Mouse (Mus musculus) stomach, embryonic 15.5 days (tissue): ENCODE results near the gene Ldha. TPM values are rescaled to one million over a fixed set of nuclear protein-coding genes. Genes with fewer than 3 reads are reported as not detected.
"Not testable (repeated sequence)": the region's sequence is repeated elsewhere in the genome, so short reads cannot be mapped to it uniquely, and the experiment has no call there.

Experiments used
- ATAC-seq: fragments of 200-750 bp; cut with Nextera tagmentation; 2 replicates; pipeline ENCODE4 v1.8.0; 2017; ENCODE audit warnings: low read depth, moderate number of reproducible peaks, moderate TSS enrichment; ENCODE audit not compliant: insufficient read depth, low FRiP score
- H3K27ac ChIP-seq: fragments of 300-500 bp; sonication (generic); 2 replicates; pipeline ENCODE4 v1.5.1; 2015; ENCODE audit warnings: mild to moderate bottlenecking, inconsistent platforms
- H3K27me3 ChIP-seq: fragments of 300-500 bp; sonication (generic); replicated peaks from 2 replicates; pipeline ENCODE4 v1.6.1; 2015; ENCODE audit warnings: inconsistent platforms
- H3K36me3 ChIP-seq: fragments of 300-500 bp; sonication (generic); 2 replicates; pipeline ENCODE4 v1.6.1; 2015; ENCODE audit warnings: inconsistent platforms
- H3K4me1 ChIP-seq: fragments of 300-500 bp; sonication (generic); 2 replicates; pipeline ENCODE4 v1.6.1; 2015; ENCODE audit warnings: inconsistent platforms
- H3K4me2 ChIP-seq: fragments of 300-500 bp; sonication (generic); 2 replicates; pipeline ENCODE4 v1.6.1; 2015; ENCODE audit warnings: mild to moderate bottlenecking, inconsistent platforms
- H3K4me3 ChIP-seq: fragments of 300-500 bp; sonication (generic); replicated peaks from 2 replicates; pipeline ENCODE4 v1.5.1; 2015; ENCODE audit warnings: inconsistent platforms
- H3K9ac ChIP-seq: fragments of 300-500 bp; sonication (generic); 2 replicates; pipeline ENCODE4 v1.6.1; 2015; ENCODE audit warnings: inconsistent platforms
- H3K9me3 ChIP-seq: fragments of 300-500 bp; sonication (generic); 2 replicates; pipeline ENCODE4 v1.6.1; 2016; ENCODE audit warnings: inconsistent platforms
- WGBS: fragments of 180-500 bp; shearing (Covaris S2); methylation state at CpG from one replicate; pipeline ENCODE4 v1.1.7; 2015; 5-methylcytosine and 5-hydroxymethylcytosine counted together
- polyA plus RNA-seq: library from polyadenylated mRNA; unstranded; fragments of >200 nt; fragmentation: Nextera tagmentation; extraction: Ambion mirVana; gene quantifications from 2 replicates; pipeline ENCODE4 v1.2.1, GENCODE M21; 2015

Ldha gene
- polyA plus RNA-seq, 1 experiment from 2014 or later: 1,836 TPM

- Histone ChIP-seq H3K4me3 (no peak overlapping the region), H3K4me2 (no peak overlapping the region), H3K9me3 (no peaks in the 10 kb centered on the region), H3K27ac (0 out of 2 replicates have a peak overlapping the region, but pooled peaks have one; percentile 3), H3K9ac (no peak overlapping the region), H3K4me1 (no peaks in the 10 kb centered on the region), H3K27me3 (no peaks in the 10 kb centered on the region), H3K36me3 (no peaks in the 10 kb centered on the region)
- WGBS: 83% methylated on average over 12 of the region's 12 CpGs
- ATAC-seq: peak; percentile 48; the same call in 1 of the 2 replicates
Observed at GRCm38 (mm10) chr7:46829911-46830310, 11.4 kb upstream of the Ldha start.

GRCm38 (mm10) chr7:46830799-46831590, 10.3 kb upstream of the Ldha start:
- Histone ChIP-seq H3K27ac (peak overlapping the region; percentile 57), H3K4me2 (no peak overlapping the region), H3K27me3 (no peaks in the 10 kb centered on the region), H3K4me1 (no peaks in the 10 kb centered on the region), H3K36me3 (no peaks in the 10 kb centered on the region), H3K9ac (no peak overlapping the region), H3K9me3 (no peaks in the 10 kb centered on the region), H3K4me3 (no peak overlapping the region)
- WGBS: 52% methylated on average over 13 of the region's 13 CpGs
- ATAC-seq: no peak

- no peak overlapping the region for H3K27ac ChIP-seq
- no peak for ATAC-seq
- H3K9me3 ChIP-seq: no peaks in the 10 kb centered on the region
- no peak overlapping the region for H3K4me3 ChIP-seq
- WGBS: 80% methylated on average over 8 of the region's 8 CpGs
- no peak overlapping the region for H3K9ac ChIP-seq
- H3K4me1 ChIP-seq: no peaks in the 10 kb centered on the region
- no peaks in the 10 kb centered on the region for H3K27me3 ChIP-seq
- H3K4me2 ChIP-seq: no peak overlapping the region
- no peaks in the 10 kb centered on the region for H3K36me3 ChIP-seq
Observed at GRCm38 (mm10) chr7:46831693-46832092, 9.6 kb upstream of the Ldha start.

- H3K4me1 ChIP-seq, H3K27ac ChIP-seq, H3K9me3 ChIP-seq, H3K4me2 ChIP-seq, H3K27me3 ChIP-seq, H3K4me3 ChIP-seq, ATAC-seq, H3K36me3 ChIP-seq, H3K9ac ChIP-seq: not testable (repeated sequence)
- 93% methylated on average over 11 of the region's 11 CpGs for WGBS
Observed at GRCm38 (mm10) chr7:46832112-46832810, 9.0 kb upstream of the Ldha start.

GRCm38 (mm10) chr7:46833266-46833665, 8.0 kb upstream of the Ldha start:
- no peak overlapping the region; the same call in 1 of the 2 replicates for H3K27ac ChIP-seq
- ATAC-seq: peak; percentile 75
- H3K27me3 ChIP-seq: no peaks in the 10 kb centered on the region
- no peaks in the 10 kb centered on the region for H3K9me3 ChIP-seq
- H3K4me3 ChIP-seq: no peak overlapping the region
- H3K4me1 ChIP-seq: peaks cover 7% of the 10 kb centered on the region
- H3K36me3 ChIP-seq: no peaks in the 10 kb centered on the region
- H3K9ac ChIP-seq: no peak overlapping the region
- WGBS: 39% methylated on average over 6 of the region's 6 CpGs
- no peak overlapping the region for H3K4me2 ChIP-seq

GRCm38 (mm10) chr7:46833670-46834255, 7.5 kb upstream of the Ldha start:
- H3K4me3 ChIP-seq: no peak overlapping the region
- H3K27ac ChIP-seq: no peak overlapping the region; the same call in 1 of the 2 replicates
- peaks cover 12% of the 10 kb centered on the region for H3K4me1 ChIP-seq
- ATAC-seq: no peak
- H3K4me2 ChIP-seq: no peak overlapping the region
- WGBS: 78% methylated on average over 7 of the region's 7 CpGs
- no peaks in the 10 kb centered on the region for H3K27me3 ChIP-seq
- no peaks in the 10 kb centered on the region for H3K9me3 ChIP-seq
- no peaks in the 10 kb centered on the region for H3K36me3 ChIP-seq
- H3K9ac ChIP-seq: no peak overlapping the region

- ATAC-seq: no peak
- Histone ChIP-seq H3K4me3 (no peak overlapping the region), H3K9ac (no peak overlapping the region), H3K36me3 (no peaks in the 10 kb centered on the region), H3K4me1 (peaks cover 25% of the 10 kb centered on the region), H3K4me2 (no peak overlapping the region), H3K9me3 (no peaks in the 10 kb centered on the region), H3K27ac (no peak overlapping the region), H3K27me3 (no peaks in the 10 kb centered on the region)
- WGBS: 63% methylated on average over 14 of the region's 14 CpGs
Observed at GRCm38 (mm10) chr7:46834994-46835610, 6.2 kb upstream of the Ldha start.

GRCm38 (mm10) chr7:46836357-46836756, 4.9 kb upstream of the Ldha start:
- Histone ChIP-seq H3K9me3 (no peaks in the 10 kb centered on the region), H3K4me3 (no peak overlapping the region), H3K4me1 (peaks cover 33% of the 10 kb centered on the region), H3K27ac (no peak overlapping the region), H3K9ac (no peak overlapping the region), H3K27me3 (no peaks in the 10 kb centered on the region), H3K4me2 (no peak overlapping the region), H3K36me3 (no peaks in the 10 kb centered on the region)
- no peak for ATAC-seq
- 80% methylated on average over 5 of the region's 5 CpGs for WGBS

- H3K27ac ChIP-seq: no peak overlapping the region
- H3K36me3 ChIP-seq: no peaks in the 10 kb centered on the region
- no peaks in the 10 kb centered on the region for H3K9me3 ChIP-seq
- no peak overlapping the region for H3K4me3 ChIP-seq
- ATAC-seq: no peak
- peaks cover 38% of the 10 kb centered on the region for H3K4me1 ChIP-seq
- H3K9ac ChIP-seq: no peak overlapping the region
- 67% methylated on average over 5 of the region's 5 CpGs for WGBS
- H3K27me3 ChIP-seq: no peaks in the 10 kb centered on the region
- H3K4me2 ChIP-seq: no peak overlapping the region
Observed at GRCm38 (mm10) chr7:46837073-46837472, 4.2 kb upstream of the Ldha start.

- no peak overlapping the region for H3K9ac ChIP-seq
Observed at GRCm38 (mm10) chr7:46838104-46838671, 3.1 kb upstream of the Ldha start.

GRCm38 (mm10) chr7:46838891-46839302, 2.4 kb upstream of the Ldha start:
- H3K9me3 ChIP-seq: no peaks in the 10 kb centered on the region
- 8% methylated on average over 8 of the region's 8 CpGs for WGBS
- no peak overlapping the region for H3K9ac ChIP-seq

More at GRCm38 (mm10) chr7:46838104-46838671, 3.1 kb upstream of the Ldha start:
- WGBS: 7% methylated on average over 7 of the region's 9 CpGs
- Histone ChIP-seq H3K4me2 (peak overlapping the region; percentile 45), H3K36me3 (no peaks in the 10 kb centered on the region), H3K9me3 (no peaks in the 10 kb centered on the region), H3K4me1 (peaks cover 38% of the 10 kb centered on the region), H3K4me3 (no peak overlapping the region), H3K27me3 (no peaks in the 10 kb centered on the region), H3K27ac (peak overlapping the region; percentile 70)
- ATAC-seq: peak; percentile 48; the same call in 1 of the 2 replicates

More at GRCm38 (mm10) chr7:46838891-46839302, 2.4 kb upstream of the Ldha start:
- no peaks in the 10 kb centered on the region for H3K36me3 ChIP-seq
- peaks cover 38% of the 10 kb centered on the region for H3K4me1 ChIP-seq
- peak; percentile 30 for ATAC-seq
- no peaks in the 10 kb centered on the region for H3K27me3 ChIP-seq
- H3K4me3 ChIP-seq: no peak overlapping the region
- H3K27ac ChIP-seq: peak overlapping the region; percentile 70
- H3K4me2 ChIP-seq: peak overlapping the region; percentile 45
